Mouse (Mus musculus) embryonic fibroblast, embryonic 13.5 days (primary cell): ENCODE data around the gene Lyrm9.

Experiments
- CTCF ChIP-seq: IDR thresholded peaks from 2 replicates; pipeline ENCODE4 v1.5.1; 2011; ENCODE audit warnings: mild to moderate bottlenecking, control low read depth, low read length, moderate library complexity, borderline replicate concordance; ENCODE audit not compliant: insufficient read depth
- POLR2A ChIP-seq: IDR thresholded peaks from 2 replicates; pipeline ENCODE4 v1.6.1; 2011; ENCODE audit warnings: low read depth, mild to moderate bottlenecking, control low read depth, low read length, moderate library complexity

- TF ChIP-seq CTCF (peak; percentile 74), POLR2A (peak; percentile 38; the same call in 1 of the 2 replicates)
Observed at GRCm38 (mm10) chr11:78826442-78827013, at the start of gene Lyrm9.
